Mouse (Mus musculus) erythroblast, adult 5-6 weeks (primary cell): ENCODE results near the gene Tjp1. TPM values are rescaled to one million over a fixed set of nuclear protein-coding genes. Genes with fewer than 3 reads are reported as not detected.
A peak's percentile ranks its signal among the peaks of the same experiment; 100 is the strongest.

Experiments
- ATAC-seq: replicated peaks from 2 replicates; pipeline ENCODE4 v1.8.0; 2016; ENCODE audit warnings: moderate number of reproducible peaks, mild to moderate bottlenecking, moderate TSS enrichment, inconsistent platforms; ENCODE audit not compliant: poor library complexity, low FRiP score, severe bottlenecking
- total RNA-seq, 2 experiments: library from RNA; stranded (forward) in 1 of 2; stranded (reverse) in 1 of 2; fragments of 150-400 nt in 1 of 2; fragments of 200-764, 138-1000 nt in 1 of 2; gene quantifications; 2 replicates each; pipeline versions ENCODE4 v1.2.3 to v1.2.4; 2015 to 2017; ENCODE audit warnings: low replicate concordance in 2 of 2

Tjp1 gene
- total RNA-seq, 2 experiments from 2014 or later = 2.3 to 26.8 TPM

DNA sequence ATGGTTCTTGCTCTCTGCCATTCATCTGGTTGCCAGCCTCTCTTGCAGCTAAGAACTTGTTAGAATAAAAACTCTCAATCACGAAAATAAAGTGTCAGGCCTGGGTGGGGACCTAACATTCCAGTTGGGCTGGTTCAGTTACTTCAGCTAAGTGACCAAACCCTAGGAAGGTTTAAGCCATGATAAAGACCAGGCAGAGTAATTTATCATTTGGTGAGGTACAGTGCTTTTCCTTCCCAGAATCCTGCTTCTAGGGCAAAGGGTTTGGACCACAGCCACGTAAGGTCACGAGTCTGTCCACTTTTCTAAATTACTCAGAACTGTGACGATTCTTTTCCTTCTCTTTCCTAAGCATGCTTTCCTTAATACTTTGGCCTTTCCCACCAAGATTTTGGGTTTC is 86.1 kb downstream of the Tjp1 start:
- ATAC-seq = no peak

DNA sequence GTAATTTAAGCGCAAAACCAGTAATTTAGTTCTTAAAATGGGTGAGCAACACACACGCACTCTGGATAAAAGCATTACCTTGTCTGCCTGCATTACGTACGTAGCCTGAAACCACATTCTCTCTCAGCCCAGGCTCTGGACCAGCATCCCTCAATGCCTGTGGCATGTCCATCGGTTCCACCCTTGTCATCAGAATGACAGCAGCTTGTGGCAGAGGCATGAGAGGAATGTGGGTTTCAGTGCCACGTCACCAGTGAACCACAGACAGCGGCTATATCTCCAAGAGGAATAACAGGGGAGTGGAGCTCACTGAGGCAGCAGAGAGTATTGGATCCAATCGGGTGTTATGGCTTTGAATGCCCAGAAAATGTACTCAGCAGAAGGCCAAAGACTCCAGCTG is 88.1 kb downstream of the Tjp1 start:
- ATAC-seq = no peak

DNA sequence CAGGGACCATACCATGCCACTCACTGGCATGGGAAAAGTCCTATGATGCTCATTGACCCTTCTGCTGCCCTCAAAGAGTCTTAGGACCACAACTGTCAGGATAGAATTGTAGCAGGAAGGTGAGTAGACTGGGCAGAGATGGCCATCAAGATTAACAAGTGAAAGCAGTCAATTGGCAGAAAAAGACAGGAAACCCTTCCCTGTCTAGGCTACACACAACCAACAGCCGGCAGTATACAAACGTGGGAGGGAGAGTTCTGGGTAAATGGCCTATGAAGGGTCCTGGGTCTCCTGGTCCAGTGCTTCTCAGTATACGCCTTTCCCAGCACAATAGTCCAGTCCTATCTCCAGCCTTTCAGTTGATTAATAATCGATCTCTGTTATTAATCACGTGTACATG is 89.4 kb downstream of the Tjp1 start:
- no peak for ATAC-seq

DNA sequence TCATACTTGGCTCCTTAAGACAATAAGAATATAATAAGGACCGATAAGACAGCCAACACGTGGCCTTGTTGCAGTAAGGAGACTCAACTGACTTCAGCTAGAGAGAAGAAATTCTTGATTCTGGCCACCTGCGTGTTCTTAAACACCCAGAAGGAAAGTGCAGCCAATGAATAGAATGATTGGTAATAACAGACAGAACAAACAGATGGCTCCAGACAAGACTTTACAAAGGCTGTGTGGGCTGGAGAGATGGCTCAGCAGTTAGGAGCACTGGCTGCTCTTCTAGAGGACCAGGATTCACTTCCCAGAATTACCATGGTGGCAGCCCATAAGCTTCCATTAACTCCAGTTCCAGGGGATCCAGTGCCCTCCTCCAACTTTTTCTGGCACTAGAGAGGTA is 90.7 kb downstream of the Tjp1 start:
- ATAC-seq = no peak

DNA sequence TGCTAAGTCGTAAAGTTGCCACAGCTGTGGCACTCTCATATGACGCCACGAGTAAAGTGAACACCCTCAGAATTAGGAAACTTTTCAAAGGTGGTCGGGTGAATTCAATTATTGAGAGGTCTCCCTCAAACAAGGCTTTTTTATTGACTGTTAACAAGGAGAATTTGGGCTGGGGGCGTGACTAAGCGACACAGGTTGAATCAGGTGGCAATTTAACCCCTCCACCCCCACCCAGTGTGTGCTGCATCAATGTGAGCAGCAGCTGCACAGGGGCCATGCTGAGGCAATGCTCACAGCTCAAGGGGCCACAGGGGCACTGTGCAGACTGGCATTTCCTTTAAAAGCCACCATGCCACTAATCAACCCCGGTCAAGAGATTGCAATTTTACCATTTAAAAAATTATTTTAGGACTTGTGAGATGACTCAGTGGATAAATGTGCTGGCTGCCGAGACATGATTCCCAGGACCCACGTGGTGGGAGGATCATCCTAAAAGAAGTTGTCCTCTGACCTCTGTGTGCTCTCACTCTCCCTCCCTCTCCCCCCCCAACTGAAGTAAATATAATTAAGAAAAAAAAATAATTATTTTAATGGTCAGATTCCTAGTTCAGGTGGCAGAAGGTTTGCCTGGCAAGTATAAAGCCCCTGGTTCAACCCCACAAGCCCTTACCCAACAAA is 96.4 kb downstream of the Tjp1 start:
- ATAC-seq = no peak

DNA sequence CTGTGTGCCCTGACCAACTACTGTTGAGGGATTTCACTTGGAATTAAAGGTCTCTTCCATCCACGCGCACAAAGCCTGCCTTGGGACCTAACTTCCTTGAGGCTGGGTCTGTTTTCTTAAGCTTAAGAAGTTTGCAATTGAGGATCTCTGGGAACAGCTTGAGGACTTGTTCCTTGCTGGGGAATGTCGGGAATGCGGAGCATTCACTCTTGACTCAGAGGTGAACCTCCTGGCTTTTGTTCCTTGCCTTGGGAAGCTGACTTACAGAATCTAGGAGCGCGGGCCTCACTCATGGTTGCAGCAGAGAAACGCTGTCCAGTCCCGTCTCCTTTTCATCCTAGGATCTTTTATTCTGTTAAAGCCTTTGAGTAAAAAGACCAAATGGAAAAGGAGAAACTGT is 97.2 kb downstream of the Tjp1 start:
- ATAC-seq = no peak

DNA sequence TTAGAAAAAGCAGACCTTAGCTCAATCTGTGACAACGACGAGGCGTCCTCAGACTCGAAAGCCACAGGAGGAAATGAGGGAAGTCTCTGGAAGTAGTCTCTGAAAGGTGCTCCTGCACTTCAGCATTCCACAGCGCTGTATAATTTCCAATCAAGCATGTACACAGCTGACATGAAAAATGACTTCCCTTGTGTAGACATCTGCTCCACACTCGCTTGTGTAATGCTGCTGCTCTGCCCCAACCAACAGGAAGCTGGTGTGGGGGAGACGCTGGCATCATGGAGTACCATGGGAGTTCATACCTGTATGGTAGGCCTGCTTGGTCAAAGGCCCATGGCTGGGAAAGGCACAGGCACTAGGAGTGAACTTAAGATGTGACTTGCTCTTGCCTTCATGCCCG is 103.1 kb downstream of the Tjp1 start:
- ATAC-seq = no peak

DNA sequence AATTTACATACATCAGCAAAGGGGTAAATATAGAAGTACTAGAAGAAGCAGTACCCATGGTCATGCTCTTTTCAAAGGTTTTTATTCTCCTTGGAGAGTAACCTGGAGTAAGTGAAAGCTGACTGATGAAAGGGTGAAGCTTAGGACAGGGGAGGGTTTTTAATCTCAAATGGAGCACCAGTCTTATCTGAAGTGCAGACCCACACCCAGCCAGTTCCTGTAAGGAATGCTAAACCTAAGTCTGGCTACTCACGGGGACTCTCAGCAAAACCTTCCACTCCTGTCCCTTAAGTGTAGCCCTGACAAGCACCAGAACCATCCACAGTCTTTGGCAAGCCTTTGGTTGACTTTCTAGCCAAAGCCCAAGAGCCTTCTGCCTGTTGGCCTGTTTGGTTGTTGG is 105.1 kb downstream of the Tjp1 start:
- no peak for ATAC-seq

DNA sequence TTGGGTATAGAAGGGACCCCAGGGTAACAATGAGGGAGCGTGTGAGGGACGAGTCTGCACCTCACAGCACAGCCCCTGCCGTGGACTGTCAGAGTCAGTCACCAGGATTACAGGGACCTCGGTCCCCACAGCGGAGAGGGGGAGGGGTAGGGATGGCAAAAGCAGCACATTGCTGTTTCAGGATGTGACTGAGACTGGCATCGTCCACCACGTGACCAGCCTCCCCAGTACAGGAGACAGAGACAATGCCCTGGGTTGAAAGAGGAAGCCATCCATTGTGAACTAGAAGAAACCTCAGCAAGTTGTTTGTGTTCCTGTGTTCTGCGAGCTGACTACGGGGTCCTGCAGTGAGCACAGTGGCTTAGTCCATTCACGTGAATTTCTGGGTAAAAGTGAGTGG is 106.1 kb downstream of the Tjp1 start:
- 0 out of 2 replicates have a peak, but pooled peaks have one; percentile 25 for ATAC-seq

DNA sequence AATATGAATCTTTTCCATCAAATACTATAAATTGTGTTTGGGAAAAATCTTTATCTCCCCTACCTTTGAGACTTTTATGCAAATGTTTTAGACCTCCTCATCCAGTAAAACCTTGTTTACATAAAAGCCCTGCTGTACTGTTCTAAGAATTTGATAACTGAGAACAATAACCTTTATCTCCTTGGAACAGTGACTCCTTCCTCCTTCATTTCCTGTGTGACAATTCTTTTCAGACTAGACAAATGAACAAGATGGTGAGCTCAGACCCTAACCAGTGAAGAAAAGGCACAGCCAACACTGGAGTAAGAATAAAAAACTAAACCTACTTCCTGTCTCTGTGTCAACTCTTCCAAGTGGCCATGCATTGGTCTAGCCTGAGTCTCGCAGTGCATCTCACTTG is 107.7 kb downstream of the Tjp1 start:
- no peak for ATAC-seq

DNA sequence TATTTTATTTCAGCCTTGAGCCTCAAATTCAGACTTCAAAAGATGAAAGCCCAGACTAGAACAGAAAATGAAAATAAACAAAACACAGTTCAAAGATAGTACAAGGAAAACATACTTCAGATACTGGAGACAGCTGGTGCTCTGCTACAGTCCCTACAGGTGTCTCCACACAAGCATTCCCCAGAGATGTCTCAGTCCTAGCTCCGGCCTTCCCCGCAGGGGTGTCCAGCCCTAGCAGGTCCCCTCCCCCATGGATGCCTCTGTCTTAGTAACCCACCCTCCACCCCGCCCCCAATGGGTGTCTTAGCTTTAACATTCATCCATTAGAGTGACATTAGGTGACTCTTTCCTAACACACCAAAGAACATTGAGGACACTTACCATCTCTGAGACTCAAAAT is 108.6 kb downstream of the Tjp1 start:
- ATAC-seq = no peak

DNA sequence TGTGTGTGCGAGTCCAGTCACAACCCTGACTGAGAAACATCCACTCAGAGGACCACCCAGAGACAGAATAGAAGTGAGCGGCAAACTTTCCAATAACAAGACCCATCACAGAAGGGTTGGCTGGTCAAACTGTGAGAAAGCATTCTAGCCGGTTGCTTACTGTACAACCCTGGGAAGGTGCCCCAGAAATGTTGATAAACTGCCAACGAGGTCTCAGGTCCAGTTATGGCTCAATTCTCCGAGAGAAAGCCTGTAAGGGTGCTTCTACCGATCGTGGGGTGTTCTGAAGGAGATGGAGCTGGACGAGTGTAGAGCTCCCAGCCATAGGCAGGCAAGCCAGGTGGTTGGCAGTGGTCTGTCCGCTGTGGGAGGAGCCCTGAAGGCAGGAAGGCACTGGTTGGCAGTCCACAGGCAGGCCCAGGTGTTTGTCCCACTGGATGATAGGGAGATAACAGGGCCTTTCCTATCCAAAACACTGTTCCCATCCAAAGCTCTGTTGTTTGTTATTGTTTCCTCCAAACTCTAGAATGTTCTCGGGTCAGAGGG is 109.1 kb downstream of the Tjp1 start:
- ATAC-seq = no peak

DNA sequence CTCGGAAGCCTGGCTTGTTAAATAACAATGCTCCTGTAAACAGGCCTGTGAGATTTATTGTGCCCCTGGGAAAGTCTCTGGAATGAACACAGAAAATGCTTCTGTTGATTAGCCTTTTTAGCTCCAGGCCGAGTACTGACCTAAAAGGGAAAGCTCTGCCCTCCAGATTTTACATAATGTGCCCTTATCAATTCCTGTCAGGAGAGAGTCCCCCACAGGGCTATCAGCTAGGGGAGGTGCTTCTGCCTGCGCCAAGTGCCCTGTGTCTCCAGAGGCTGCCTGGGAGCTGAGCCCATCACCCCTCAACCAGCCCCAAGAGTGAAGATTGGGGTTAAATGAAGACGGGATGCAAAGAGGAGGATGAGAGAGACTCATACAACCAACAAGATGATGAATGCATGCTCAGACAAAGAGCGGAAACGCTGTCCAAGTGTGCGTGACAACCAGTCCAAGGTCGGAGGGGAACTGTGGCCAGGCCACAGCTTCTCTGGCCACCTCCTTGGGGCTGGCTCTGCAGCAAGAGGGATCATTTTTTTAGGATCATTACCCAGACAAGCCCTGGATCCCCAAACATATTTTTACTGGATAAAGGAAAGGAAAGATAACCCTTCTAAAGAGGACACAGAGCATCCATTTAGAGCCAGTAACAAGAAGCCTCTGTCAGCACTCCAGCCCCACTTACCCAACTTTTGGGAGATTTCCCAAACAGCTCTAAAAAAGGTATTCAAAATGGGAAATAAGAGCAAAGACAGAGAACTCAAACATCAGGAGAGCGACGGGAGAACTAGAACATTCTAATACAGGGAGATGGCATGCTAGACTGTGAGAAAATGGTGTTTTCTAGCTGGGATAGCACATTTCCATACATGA is 110.1 kb downstream of the Tjp1 start:
- ATAC-seq = no peak

DNA sequence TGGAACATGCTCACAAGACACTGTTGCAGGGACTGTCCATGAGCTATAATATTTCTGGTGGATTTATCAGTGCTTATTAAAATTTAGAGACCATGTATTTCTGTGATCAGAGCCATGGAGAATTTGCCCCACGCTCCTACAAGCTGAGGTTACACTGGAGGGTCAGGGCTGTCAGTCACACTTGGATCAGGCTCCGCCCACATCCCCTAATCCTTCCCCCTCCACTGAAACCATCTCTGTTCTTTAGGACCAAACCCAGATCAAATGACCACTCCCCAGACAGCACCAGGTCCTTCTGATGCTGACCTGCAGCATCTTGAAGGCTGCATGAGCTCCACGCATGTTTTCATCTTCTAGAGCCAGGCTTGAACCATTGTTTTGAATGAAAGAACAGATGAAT is 111.1 kb downstream of the Tjp1 start:
- no peak for ATAC-seq

DNA sequence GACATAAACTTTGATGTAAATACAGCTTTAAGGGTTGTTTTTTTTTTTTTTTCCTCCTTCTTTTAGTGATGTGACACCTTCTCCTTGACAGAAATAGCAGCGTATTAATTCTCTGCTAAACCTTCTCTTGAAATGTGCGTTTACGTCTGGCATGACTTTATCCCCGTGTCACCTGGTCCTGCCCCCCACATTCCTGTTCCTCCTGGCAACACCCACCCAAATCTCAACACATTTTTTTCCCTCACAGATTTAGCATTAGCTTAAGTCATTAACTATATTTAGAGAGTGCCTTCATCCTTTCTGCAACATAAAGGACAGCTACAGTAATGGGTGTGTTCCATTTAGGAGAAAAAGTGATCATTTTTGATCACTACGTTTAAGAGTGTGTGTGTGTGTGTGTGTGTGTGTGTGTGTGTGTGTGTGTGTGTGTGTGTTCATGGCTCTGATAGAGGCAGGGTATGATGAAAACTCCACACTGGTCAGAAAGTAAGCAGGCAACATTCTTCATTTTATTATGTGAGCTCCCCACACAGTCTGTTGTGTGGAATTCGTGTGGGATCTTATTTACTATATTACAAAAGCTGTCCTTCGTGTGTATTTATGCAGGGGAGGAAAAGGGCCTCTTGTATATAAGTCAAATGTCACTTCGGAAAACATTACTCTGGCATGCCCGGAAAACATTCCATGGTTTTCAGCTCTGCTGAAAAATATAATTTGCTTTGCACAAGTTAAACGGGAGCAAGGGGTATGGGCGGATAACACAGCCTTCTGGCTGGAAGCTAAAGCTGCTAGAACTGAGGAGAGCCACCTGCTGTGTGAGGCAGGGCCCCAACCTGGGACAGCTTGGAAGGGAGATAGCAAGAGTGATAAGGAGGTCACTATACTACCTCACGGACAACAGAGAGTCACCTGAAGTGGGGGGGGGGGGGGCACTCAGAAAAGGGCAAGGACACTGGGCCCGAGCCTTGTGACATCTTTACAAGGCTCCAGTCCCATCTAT is 113.3 kb downstream of the Tjp1 start:
- no peak for ATAC-seq

DNA sequence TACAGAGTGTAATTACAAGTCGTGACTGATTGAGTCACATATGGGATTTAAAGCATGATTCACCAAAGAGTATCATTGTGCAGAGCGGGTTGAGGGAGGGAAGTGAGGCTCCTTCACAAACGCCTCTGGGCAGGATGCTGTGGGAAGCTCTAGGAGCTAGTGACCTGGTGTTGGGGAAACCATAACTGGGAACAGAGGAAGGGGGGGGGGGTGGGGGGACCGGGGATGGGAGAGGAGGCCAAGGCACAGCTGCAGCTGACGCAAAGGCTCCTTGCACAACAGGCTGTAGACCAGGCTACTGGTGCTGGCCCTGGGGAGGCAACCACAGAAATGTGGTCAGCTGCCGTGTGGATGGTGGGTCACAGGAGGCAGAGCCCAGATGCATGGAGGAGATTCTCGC is 116.9 kb downstream of the Tjp1 start:
- no peak for ATAC-seq

DNA sequence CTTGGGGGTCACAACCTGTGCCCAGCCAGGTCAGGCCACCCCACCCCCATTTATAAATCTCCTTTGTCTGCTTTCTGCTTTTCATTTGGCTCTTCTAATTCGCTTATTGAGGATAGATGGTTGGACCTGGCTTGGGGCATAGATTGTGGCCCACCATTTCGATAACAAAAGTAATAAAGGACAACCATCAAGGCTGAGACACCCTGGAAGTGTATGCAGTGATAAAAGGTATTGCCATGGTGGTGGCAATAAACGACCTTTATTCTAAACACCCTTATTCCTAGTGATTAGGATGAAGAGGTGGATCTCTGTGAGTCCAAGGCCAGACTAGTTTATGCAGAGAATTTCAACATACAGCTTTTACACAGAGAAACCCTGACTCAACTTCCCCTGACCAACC is 121.2 kb downstream of the Tjp1 start:
- no peak for ATAC-seq

DNA sequence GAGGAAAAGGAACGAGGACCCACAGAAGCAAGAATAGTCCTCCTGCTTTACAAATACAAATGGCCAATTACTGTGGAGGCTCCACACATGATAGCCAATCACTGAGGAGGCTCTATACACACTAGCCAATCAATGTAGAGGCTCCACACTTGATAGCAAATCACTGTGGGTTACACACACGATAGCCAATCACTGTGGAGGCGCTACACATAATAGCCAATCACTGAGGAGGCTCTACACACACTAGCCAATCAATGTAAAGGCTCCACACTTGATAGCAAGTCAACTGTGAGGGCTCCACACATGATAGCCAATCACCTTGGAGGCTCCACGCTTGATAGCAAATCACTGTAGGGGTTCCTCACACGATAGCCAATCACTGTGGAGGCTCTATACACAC is 125.1 kb downstream of the Tjp1 start:
- no peak for ATAC-seq

DNA sequence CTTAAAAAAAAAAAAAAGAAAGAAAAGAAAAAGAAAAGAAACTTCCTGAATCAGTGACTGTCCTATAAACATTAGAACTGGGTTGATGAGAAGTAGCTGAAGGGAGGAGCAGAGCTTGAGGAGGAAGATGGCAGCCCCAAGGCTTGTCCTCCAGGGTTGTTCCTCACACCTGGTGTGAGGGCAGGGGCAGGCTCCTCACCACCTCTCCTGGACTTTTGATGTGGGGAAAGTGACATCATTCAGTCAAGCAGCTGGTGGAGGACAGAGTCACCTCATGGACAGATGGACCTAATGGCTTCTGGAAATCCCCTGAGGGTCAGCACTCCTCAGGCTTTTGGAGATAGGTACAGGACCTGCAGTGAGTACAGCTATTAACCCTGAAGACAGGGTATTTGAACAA is 126.0 kb downstream of the Tjp1 start:
- ATAC-seq = no peak

DNA sequence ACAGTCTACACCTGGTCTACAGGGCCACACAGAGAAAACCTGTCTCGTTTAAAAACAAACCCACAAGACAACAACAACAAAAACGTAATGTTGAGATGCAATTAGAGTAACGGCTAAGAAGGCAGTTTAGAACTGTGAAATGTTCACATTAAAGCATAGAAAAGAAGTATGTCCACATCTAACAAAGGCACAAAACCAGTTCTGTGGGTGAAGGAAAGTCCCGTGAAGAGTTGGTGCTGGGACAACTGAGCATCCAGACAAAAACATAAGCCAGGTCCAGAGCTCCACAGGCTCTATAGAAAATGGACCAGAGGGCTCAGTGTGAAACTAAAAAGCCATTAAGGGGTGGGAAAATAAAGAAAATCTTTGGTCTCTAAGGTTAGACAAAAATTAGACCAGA is 131.7 kb downstream of the Tjp1 start:
- no peak for ATAC-seq
